Mouse (Mus musculus): ENCODE results near the gene Kcnt2. TPM values are rescaled to one million over a fixed set of nuclear protein-coding genes. Genes with fewer than 3 reads are reported as not detected.

Gene Kcnt2
- polyA plus RNA-seq, 1 experiment, result 2.7 TPM

DNA sequence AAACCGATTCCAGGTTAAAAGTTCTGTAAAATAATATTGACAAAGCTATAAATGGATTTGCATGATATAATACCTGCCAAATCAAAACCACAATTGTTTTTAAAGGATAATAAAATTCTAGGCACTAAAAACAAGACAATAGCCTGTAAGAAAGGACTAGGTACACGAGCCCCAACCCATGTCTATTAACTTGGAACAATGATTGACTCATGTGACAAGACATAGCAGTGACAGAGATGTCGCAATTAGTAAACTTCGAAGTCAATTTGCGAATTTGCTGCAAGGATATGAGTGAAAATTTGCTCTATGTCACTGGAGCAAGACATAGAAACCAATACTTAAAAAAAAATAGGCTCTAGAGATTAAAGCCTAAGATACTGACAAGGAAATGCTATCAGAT is 198.4 kb downstream of the Kcnt2 start:
- TF ChIP-seq CTCF (IDR thresholded peaks at IDR 0.05; ENCODE audit: borderline replicate concordance, extremely low read depth, insufficient read depth, insufficient read length), result no peak
- TF ChIP-seq POLR2A (IDR thresholded peaks at IDR 0.05; ENCODE audit: borderline replicate concordance, extremely low read depth, insufficient read depth, insufficient read length, poor library complexity, severe bottlenecking), result no peak

DNA sequence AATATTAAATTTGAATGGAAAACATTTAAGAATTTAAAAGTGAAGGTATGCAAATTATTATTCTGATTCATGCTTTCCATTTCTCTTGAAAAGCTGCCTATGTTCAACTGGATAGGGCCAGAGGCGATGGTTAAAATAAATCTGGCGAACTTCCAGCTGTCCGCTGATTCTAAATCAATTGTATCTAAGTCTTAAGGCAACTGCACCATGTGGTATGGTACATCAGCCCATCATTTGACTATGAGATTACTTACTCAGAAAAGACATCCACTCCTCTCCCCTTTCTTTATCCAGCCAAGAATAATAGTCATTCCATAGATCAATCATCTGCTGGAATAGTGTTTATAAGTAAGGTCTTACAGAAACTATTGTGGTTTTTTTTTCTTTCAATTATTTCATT is 205.5 kb downstream of the Kcnt2 start:
- TF ChIP-seq CTCF (IDR thresholded peaks at IDR 0.05; ENCODE audit: borderline replicate concordance, extremely low read depth, insufficient read depth, insufficient read length), result no peak
- no peak for TF ChIP-seq POLR2A (IDR thresholded peaks at IDR 0.05; ENCODE audit: borderline replicate concordance, extremely low read depth, insufficient read depth, insufficient read length, poor library complexity, severe bottlenecking)
- no peak for DNase-seq (ENCODE audit: low read depth)

More for the DNA sequence above, 198.4 kb downstream of the Kcnt2 start:
- no peak for DNase-seq (ENCODE audit: low read depth)

DNA sequence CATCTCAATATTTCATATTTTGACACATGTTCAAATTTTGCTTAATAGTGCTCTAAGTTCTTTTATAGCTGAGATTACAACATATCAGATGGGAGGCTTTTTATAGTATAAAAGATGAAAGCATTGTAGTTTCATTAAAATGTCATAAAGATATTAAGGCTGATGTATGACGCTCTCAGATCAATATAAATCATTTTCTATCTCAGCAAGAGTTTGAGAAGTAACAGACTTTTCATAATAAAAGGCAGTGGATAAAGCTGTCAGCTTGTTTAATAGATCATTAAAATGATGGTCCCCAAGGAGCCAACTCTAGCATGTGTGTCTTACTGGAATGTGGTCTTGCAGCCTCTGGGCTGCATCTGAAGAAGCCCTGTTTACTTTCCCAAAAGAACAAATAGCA is 206.0 kb downstream of the Kcnt2 start:
- DNase-seq (ENCODE audit: low read depth), result no peak
- TF ChIP-seq POLR2A (IDR thresholded peaks at IDR 0.05; ENCODE audit: borderline replicate concordance, extremely low read depth, insufficient read depth, insufficient read length, poor library complexity, severe bottlenecking) (no peak), CTCF (IDR thresholded peaks at IDR 0.05; ENCODE audit: borderline replicate concordance, extremely low read depth, insufficient read depth, insufficient read length) (no peak)

DNA sequence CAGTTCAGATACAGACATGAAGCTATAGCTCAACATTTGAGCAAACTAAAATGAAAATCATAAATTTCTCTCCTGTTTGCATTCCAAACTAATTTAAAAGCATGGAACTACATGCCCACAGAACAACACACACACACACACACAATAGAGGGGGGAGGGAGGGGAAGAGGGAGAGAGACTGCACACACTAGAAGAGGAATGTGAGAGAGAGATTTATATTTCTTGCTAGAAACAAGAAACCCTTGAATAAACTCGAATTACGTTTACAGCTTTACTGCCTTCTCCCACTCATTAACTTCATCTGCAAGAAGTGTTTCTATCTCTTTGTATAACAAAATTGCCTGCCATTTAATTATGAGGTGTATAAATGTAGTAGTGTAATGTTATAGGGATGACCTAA is 209.9 kb downstream of the Kcnt2 start:
- no peak for TF ChIP-seq CTCF (IDR thresholded peaks at IDR 0.05; ENCODE audit: borderline replicate concordance, extremely low read depth, insufficient read depth, insufficient read length)
- no peak for DNase-seq (ENCODE audit: low read depth)

DNA sequence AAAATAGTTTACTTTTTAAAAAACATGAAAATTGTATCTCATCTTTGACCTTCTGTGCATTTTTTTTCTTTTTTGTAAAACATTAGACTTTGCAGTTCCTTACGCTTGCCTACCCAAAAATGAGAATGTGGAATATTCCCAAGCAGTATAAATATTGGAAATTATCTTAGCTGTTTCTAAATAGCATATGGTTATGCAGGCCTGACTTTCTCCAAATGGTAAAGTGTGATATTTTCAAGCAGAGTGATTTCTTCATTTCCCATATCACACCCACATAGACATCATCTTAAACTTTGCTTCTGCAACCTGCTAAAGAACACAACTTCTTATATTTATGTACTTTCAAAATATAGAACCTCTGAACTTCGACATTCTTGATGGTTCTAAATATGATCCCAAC is 210.9 kb downstream of the Kcnt2 start:
- peak; percentile 15 for DNase-seq (ENCODE audit: low read depth)
- no peak for TF ChIP-seq CTCF (IDR thresholded peaks at IDR 0.05; ENCODE audit: borderline replicate concordance, extremely low read depth, insufficient read depth, insufficient read length)
- no peak for TF ChIP-seq POLR2A (IDR thresholded peaks at IDR 0.05; ENCODE audit: borderline replicate concordance, extremely low read depth, insufficient read depth, insufficient read length, poor library complexity, severe bottlenecking)

DNA sequence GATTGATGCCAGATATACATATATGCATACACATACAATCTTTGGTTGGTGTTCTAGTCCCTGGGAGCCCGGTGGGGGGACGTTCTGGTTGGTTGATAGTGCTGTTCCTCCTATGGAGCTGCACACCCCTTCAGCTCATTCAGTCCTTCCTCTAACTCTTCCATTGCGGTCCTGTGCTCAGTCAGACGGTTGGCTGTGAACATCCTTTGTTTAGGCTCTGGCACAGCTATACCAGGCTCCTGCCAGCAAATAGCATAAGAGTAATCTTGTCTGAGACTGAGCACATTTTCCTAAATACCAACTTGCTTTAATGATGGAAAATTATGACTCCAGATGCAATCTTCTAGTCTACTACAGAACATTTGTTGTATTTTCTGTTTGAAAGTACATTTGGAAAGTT is 222.4 kb downstream of the Kcnt2 start:
- TF ChIP-seq CTCF (IDR thresholded peaks at IDR 0.05; ENCODE audit: borderline replicate concordance, extremely low read depth, insufficient read depth, insufficient read length) (no peak), POLR2A (IDR thresholded peaks at IDR 0.05; ENCODE audit: borderline replicate concordance, extremely low read depth, insufficient read depth, insufficient read length, poor library complexity, severe bottlenecking) (no peak)
- peak; percentile 65 for DNase-seq (ENCODE audit: low read depth)

DNA sequence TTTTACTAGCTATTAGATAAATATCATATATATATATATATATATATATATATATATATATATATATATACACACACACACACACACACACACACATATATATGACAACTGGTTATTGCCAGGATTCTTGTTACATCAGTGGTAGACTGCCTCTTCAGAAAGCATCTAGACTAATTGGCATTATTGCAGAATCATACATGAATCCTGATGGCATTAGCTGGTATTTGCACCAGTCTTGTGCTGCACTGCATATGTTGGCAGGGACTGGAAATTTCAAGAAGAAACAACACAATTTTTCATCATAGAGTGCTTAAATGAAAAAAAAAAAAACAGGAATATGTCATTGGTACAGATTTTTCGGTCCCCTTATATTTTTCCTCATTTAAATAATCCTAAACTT is 223.6 kb downstream of the Kcnt2 start:
- TF ChIP-seq POLR2A (IDR thresholded peaks at IDR 0.05; ENCODE audit: borderline replicate concordance, extremely low read depth, insufficient read depth, insufficient read length, poor library complexity, severe bottlenecking), result no peak
- TF ChIP-seq CTCF (IDR thresholded peaks at IDR 0.05; ENCODE audit: borderline replicate concordance, extremely low read depth, insufficient read depth, insufficient read length), result no peak
- DNase-seq (ENCODE audit: low read depth), result peak; percentile 65

DNA sequence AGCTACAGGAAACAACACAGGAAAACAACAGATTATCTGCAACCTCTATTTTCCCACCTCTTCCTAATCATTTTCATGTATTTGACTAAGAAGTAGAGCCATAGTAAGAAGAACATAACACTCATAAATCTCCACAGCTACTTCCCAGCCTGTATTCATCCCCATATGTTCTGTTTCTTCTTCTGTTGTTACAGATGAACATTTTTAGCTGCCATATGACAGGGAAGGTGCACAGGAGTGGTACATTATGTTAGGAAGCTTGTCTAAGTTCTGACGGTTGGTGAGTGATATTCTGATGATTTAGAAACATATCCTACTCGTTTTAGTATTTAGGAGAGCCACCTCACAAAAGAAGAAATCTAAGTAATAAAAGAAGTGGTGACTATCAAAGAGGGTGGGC is 231.0 kb downstream of the Kcnt2 start:
- no peak for DNase-seq (ENCODE audit: low read depth)
- TF ChIP-seq POLR2A (IDR thresholded peaks at IDR 0.05; ENCODE audit: borderline replicate concordance, extremely low read depth, insufficient read depth, insufficient read length, poor library complexity, severe bottlenecking) (no peak), CTCF (IDR thresholded peaks at IDR 0.05; ENCODE audit: borderline replicate concordance, extremely low read depth, insufficient read depth, insufficient read length) (no peak)

DNA sequence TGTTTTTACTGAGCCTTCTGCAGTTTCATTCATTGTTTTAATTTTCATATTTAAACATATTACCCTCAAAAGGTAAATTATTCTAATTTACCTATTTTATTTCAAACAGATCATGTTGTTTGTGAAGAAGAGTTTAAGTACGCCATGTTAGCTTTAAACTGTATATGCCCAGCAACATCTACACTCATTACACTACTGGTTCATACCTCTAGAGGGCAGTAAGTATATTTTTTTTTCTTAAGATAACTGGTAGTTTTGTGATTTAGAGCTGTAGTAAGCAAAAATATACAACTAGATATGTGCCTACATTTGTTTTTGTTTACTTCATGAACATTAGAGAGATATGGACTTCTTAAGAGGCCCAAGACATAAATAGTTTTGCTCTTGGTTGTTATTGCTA is 238.1 kb downstream of the Kcnt2 start:
- TF ChIP-seq CTCF (IDR thresholded peaks at IDR 0.05; ENCODE audit: borderline replicate concordance, extremely low read depth, insufficient read depth, insufficient read length), result no peak
- no peak for TF ChIP-seq POLR2A (IDR thresholded peaks at IDR 0.05; ENCODE audit: borderline replicate concordance, extremely low read depth, insufficient read depth, insufficient read length, poor library complexity, severe bottlenecking)
- DNase-seq (ENCODE audit: low read depth), result no peak

DNA sequence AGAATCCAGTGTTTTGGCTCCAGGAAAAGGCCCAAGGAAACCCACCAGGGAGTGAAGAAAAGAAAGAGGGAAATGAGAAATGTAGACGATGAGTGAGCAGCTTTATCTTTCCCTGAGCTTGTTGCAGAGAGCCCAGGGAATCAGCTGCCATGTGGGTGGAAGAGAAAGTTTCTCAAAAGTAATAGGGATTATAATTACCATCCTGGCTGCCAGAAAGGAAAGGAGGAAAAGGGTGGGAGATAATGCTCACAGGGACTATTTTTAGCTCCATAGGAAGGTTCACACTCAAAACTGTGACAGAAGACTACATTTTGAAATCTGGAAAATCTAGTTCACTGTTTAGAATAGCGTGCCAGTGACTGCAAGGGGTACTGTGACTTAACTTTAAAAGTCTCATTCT is 243.9 kb downstream of the Kcnt2 start:
- no peak for DNase-seq (ENCODE audit: low read depth)
- TF ChIP-seq POLR2A (IDR thresholded peaks at IDR 0.05; ENCODE audit: borderline replicate concordance, extremely low read depth, insufficient read depth, insufficient read length, poor library complexity, severe bottlenecking) (no peak), CTCF (IDR thresholded peaks at IDR 0.05; ENCODE audit: borderline replicate concordance, extremely low read depth, insufficient read depth, insufficient read length) (no peak)

DNA sequence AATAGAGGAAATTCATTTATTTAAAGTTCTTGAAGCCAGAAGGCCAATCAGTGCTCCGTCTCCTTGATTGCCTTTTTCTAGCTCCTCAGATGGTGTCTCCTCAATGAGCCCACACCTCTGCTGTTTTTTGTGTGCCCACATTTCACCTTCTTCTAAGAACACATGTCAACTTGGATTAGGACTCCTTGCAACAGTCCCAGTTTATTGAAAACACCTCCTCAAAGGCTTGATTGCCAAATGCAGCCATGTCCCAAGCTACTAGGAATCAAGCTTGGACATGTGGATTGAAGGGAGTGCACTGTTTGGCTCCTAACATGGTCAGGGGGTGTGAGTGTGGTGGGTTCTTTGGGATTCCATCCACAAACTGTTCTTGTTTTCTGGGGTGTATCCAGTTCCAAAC is 245.4 kb downstream of the Kcnt2 start:
- TF ChIP-seq POLR2A (IDR thresholded peaks at IDR 0.05; ENCODE audit: borderline replicate concordance, extremely low read depth, insufficient read depth, insufficient read length, poor library complexity, severe bottlenecking) (no peak), CTCF (IDR thresholded peaks at IDR 0.05; ENCODE audit: borderline replicate concordance, extremely low read depth, insufficient read depth, insufficient read length) (no peak)
- DNase-seq (ENCODE audit: low read depth), result no peak

DNA sequence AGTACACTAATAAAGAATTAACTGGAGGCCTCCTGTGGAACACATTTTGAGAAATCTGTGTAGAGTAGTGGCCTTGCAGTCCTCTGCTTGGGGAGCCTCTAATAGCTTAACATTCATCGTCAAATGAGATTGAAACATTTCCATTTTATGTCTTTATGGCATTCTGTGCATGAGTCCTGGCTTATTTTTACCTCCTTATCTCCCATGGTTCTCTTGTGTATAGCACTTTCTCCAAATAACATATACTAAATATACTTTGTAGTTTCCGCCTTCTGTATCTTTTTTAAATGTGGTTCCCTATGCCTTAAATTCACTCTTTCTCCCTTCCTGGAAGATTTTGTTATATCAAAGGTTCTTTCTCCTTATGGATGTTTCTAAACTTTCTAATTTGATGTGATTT is 246.3 kb downstream of the Kcnt2 start:
- TF ChIP-seq POLR2A (IDR thresholded peaks at IDR 0.05; ENCODE audit: borderline replicate concordance, extremely low read depth, insufficient read depth, insufficient read length, poor library complexity, severe bottlenecking), result no peak
- no peak for TF ChIP-seq CTCF (IDR thresholded peaks at IDR 0.05; ENCODE audit: borderline replicate concordance, extremely low read depth, insufficient read depth, insufficient read length)
- DNase-seq (ENCODE audit: low read depth), result no peak

DNA sequence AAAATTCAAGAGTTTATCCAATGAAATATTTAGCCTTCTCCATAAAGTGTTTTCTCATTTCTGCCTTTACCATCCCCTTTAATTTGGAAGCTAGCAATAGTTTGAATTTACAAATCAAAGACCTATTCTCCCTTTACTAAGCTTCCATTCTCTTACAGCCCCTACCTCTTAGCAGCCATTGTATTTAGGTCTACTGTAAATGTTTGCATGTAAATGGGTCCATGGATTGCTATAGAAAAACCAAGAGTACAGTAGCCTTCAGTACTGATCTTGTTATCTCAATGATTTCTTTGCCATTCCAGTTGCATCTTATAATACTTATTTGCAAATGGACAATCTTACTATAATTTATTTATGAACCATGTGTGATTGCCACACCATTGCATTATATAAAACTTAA is 267.5 kb downstream of the Kcnt2 start:
- TF ChIP-seq CTCF (IDR thresholded peaks at IDR 0.05; ENCODE audit: borderline replicate concordance, extremely low read depth, insufficient read depth, insufficient read length) (no peak), POLR2A (IDR thresholded peaks at IDR 0.05; ENCODE audit: borderline replicate concordance, extremely low read depth, insufficient read depth, insufficient read length, poor library complexity, severe bottlenecking) (no peak)
- no peak for DNase-seq (ENCODE audit: low read depth)

Data from brain, embryonic 14.5 days (tissue).